Mouse (Mus musculus): Measurements from ENCODE around the gene B230217C12Rik. TPM values are rescaled to one million over a fixed set of nuclear protein-coding genes. Genes with fewer than 3 reads are reported as not detected.

The B230217C12Rik gene
- polyA plus RNA-seq, 1 experiment from 2014 or later = 15.0 TPM

GRCm38 (mm10) chr11:97825971-97826370 lies 14.6 kb upstream of the B230217C12Rik start:
- peaks cover 2% of the 10 kb centered on the region; the same call in 1 of the 2 replicates for H3K36me3 ChIP-seq (ENCODE audit: control insufficient read depth, insufficient read depth, low read length)
- H3K9ac ChIP-seq (ENCODE audit: low read length) = no peak overlapping the region
- H3K27ac ChIP-seq (ENCODE audit: low read depth, low read length) = no peak overlapping the region
- 90% methylated on average over 9 of the region's 9 CpGs for WGBS
- H3K27me3 ChIP-seq (ENCODE audit: control insufficient read depth, insufficient read depth, low read length) = no peaks in the 10 kb centered on the region
- H3K4me1 ChIP-seq (ENCODE audit: control insufficient read depth, insufficient read depth, low read length) = no peaks in the 10 kb centered on the region
- H3K4me3 ChIP-seq (ENCODE audit: low read depth, low read length) = no peak overlapping the region
- no peak overlapping the region for H3K4me2 ChIP-seq (ENCODE audit: low read depth)
- ATAC-seq (ENCODE audit: insufficient read depth, low FRiP score, low TSS enrichment) (no peak), DNase-seq (ENCODE audit: low spot score) (no peak)
- no peaks in the 10 kb centered on the region for H3K9me3 ChIP-seq (ENCODE audit: control insufficient read depth, low read length)

GRCm38 (mm10) chr11:97826414-97826813 lies 14.2 kb upstream of the B230217C12Rik start:
- WGBS = 75% methylated on average over 7 of the region's 7 CpGs
- H3K36me3 ChIP-seq (ENCODE audit: control insufficient read depth, insufficient read depth, low read length) = peaks cover 2% of the 10 kb centered on the region; the same call in 1 of the 2 replicates
- no peaks in the 10 kb centered on the region for H3K27me3 ChIP-seq (ENCODE audit: control insufficient read depth, insufficient read depth, low read length)
- no peak overlapping the region for H3K4me2 ChIP-seq (ENCODE audit: low read depth)
- ATAC-seq (ENCODE audit: insufficient read depth, low FRiP score, low TSS enrichment) (no peak), DNase-seq (ENCODE audit: low spot score) (no peak)
- H3K4me3 ChIP-seq (ENCODE audit: low read depth, low read length) = no peak overlapping the region
- H3K9me3 ChIP-seq (ENCODE audit: control insufficient read depth, low read length) = no peaks in the 10 kb centered on the region
- no peak overlapping the region for H3K9ac ChIP-seq (ENCODE audit: low read length)
- H3K27ac ChIP-seq (ENCODE audit: low read depth, low read length) = no peak overlapping the region
- H3K4me1 ChIP-seq (ENCODE audit: control insufficient read depth, insufficient read depth, low read length) = no peaks in the 10 kb centered on the region

- DNase-seq (ENCODE audit: low spot score) = no peak
- ATAC-seq (ENCODE audit: insufficient read depth, low FRiP score, low TSS enrichment) = no peak
- Histone ChIP-seq H3K9ac (ENCODE audit: low read length) (no peak overlapping the region), H3K27ac (ENCODE audit: low read depth, low read length) (no peak overlapping the region), H3K9me3 (ENCODE audit: control insufficient read depth, low read length) (no peaks in the 10 kb centered on the region), H3K4me3 (ENCODE audit: low read depth, low read length) (no peak overlapping the region), H3K27me3 (ENCODE audit: control insufficient read depth, insufficient read depth, low read length) (no peaks in the 10 kb centered on the region), H3K4me2 (ENCODE audit: low read depth) (no peak overlapping the region), H3K4me1 (ENCODE audit: control insufficient read depth, insufficient read depth, low read length) (no peaks in the 10 kb centered on the region), H3K36me3 (ENCODE audit: control insufficient read depth, insufficient read depth, low read length) (peaks cover 2% of the 10 kb centered on the region; the same call in 1 of the 2 replicates)
- WGBS = 81% methylated on average over 6 of the region's 6 CpGs
Measured at GRCm38 (mm10) chr11:97827654-97828053, 12.9 kb upstream of the B230217C12Rik start.

- no peaks in the 10 kb centered on the region for H3K4me1 ChIP-seq (ENCODE audit: control insufficient read depth, insufficient read depth, low read length)
- no peak overlapping the region for H3K9ac ChIP-seq (ENCODE audit: low read length)
- H3K4me3 ChIP-seq (ENCODE audit: low read depth, low read length) = no peak overlapping the region
- WGBS = 95% methylated on average over 7 of the region's 7 CpGs
- no peak overlapping the region for H3K4me2 ChIP-seq (ENCODE audit: low read depth)
- H3K27me3 ChIP-seq (ENCODE audit: control insufficient read depth, insufficient read depth, low read length) = no peaks in the 10 kb centered on the region
- H3K9me3 ChIP-seq (ENCODE audit: control insufficient read depth, low read length) = no peaks in the 10 kb centered on the region
- no peak for DNase-seq (ENCODE audit: low spot score)
- peaks cover 6% of the 10 kb centered on the region for H3K36me3 ChIP-seq (ENCODE audit: control insufficient read depth, insufficient read depth, low read length)
- ATAC-seq (ENCODE audit: insufficient read depth, low FRiP score, low TSS enrichment) = no peak
- H3K27ac ChIP-seq (ENCODE audit: low read depth, low read length) = no peak overlapping the region
Measured at GRCm38 (mm10) chr11:97829365-97829764, 11.2 kb upstream of the B230217C12Rik start.

GRCm38 (mm10) chr11:97829913-97830476 lies 10.6 kb upstream of the B230217C12Rik start:
- no peaks in the 10 kb centered on the region for H3K4me1 ChIP-seq (ENCODE audit: control insufficient read depth, insufficient read depth, low read length)

GRCm38 (mm10) chr11:97830501-97830900 lies 10.1 kb upstream of the B230217C12Rik start:
- peaks cover 6% of the 10 kb centered on the region for H3K36me3 ChIP-seq (ENCODE audit: control insufficient read depth, insufficient read depth, low read length)
- H3K4me1 ChIP-seq (ENCODE audit: control insufficient read depth, insufficient read depth, low read length) = no peaks in the 10 kb centered on the region
- no peak for ATAC-seq (ENCODE audit: insufficient read depth, low FRiP score, low TSS enrichment)

More at GRCm38 (mm10) chr11:97829913-97830476, 10.6 kb upstream of the B230217C12Rik start:
- Histone ChIP-seq H3K9ac (ENCODE audit: low read length) (no peak overlapping the region), H3K9me3 (ENCODE audit: control insufficient read depth, low read length) (no peaks in the 10 kb centered on the region), H3K4me3 (ENCODE audit: low read depth, low read length) (no peak overlapping the region), H3K27ac (ENCODE audit: low read depth, low read length) (no peak overlapping the region), H3K36me3 (ENCODE audit: control insufficient read depth, insufficient read depth, low read length) (peaks cover 7% of the 10 kb centered on the region), H3K27me3 (ENCODE audit: control insufficient read depth, insufficient read depth, low read length) (no peaks in the 10 kb centered on the region), H3K4me2 (ENCODE audit: low read depth) (no peak overlapping the region)
- DNase-seq (ENCODE audit: low spot score) = no peak
- ATAC-seq (ENCODE audit: insufficient read depth, low FRiP score, low TSS enrichment) = no peak
- WGBS = 81% methylated on average over 12 of the region's 12 CpGs

GRCm38 (mm10) chr11:97832001-97832400 lies 8.6 kb upstream of the B230217C12Rik start:
- Histone ChIP-seq H3K9me3 (ENCODE audit: control insufficient read depth, low read length) (no peaks in the 10 kb centered on the region), H3K36me3 (ENCODE audit: control insufficient read depth, insufficient read depth, low read length) (peaks cover 10% of the 10 kb centered on the region), H3K4me1 (ENCODE audit: control insufficient read depth, insufficient read depth, low read length) (no peaks in the 10 kb centered on the region), H3K4me3 (ENCODE audit: low read depth, low read length) (no peak overlapping the region), H3K27me3 (ENCODE audit: control insufficient read depth, insufficient read depth, low read length) (no peaks in the 10 kb centered on the region), H3K27ac (ENCODE audit: low read depth, low read length) (no peak overlapping the region), H3K4me2 (ENCODE audit: low read depth) (no peak overlapping the region), H3K9ac (ENCODE audit: low read length) (no peak overlapping the region)
- ATAC-seq (ENCODE audit: insufficient read depth, low FRiP score, low TSS enrichment) (no peak), DNase-seq (ENCODE audit: low spot score) (no peak)
- WGBS = 84% methylated on average over 11 of the region's 11 CpGs

More at GRCm38 (mm10) chr11:97830501-97830900, 10.1 kb upstream of the B230217C12Rik start:
- Histone ChIP-seq H3K4me3 (ENCODE audit: low read depth, low read length) (no peak overlapping the region), H3K4me2 (ENCODE audit: low read depth) (no peak overlapping the region), H3K27me3 (ENCODE audit: control insufficient read depth, insufficient read depth, low read length) (no peaks in the 10 kb centered on the region), H3K9me3 (ENCODE audit: control insufficient read depth, low read length) (no peaks in the 10 kb centered on the region), H3K27ac (ENCODE audit: low read depth, low read length) (no peak overlapping the region), H3K9ac (ENCODE audit: low read length) (no peak overlapping the region)
- WGBS = 84% methylated on average over 6 of the region's 6 CpGs
- no peak for DNase-seq (ENCODE audit: low spot score)

- H3K9me3 ChIP-seq (ENCODE audit: control insufficient read depth, low read length) = no peaks in the 10 kb centered on the region
- H3K27ac ChIP-seq (ENCODE audit: low read depth, low read length) = no peak overlapping the region
- H3K4me1 ChIP-seq (ENCODE audit: control insufficient read depth, insufficient read depth, low read length) = no peaks in the 10 kb centered on the region
- WGBS = 83% methylated on average over 15 of the region's 15 CpGs
- H3K4me3 ChIP-seq (ENCODE audit: low read depth, low read length) = no peak overlapping the region
- H3K27me3 ChIP-seq (ENCODE audit: control insufficient read depth, insufficient read depth, low read length) = no peaks in the 10 kb centered on the region
- peaks cover 12% of the 10 kb centered on the region for H3K36me3 ChIP-seq (ENCODE audit: control insufficient read depth, insufficient read depth, low read length)
- H3K9ac ChIP-seq (ENCODE audit: low read length) = no peak overlapping the region
- DNase-seq (ENCODE audit: low spot score) (no peak), ATAC-seq (ENCODE audit: insufficient read depth, low FRiP score, low TSS enrichment) (no peak)
- no peak overlapping the region for H3K4me2 ChIP-seq (ENCODE audit: low read depth)
Measured at GRCm38 (mm10) chr11:97833352-97833751, 7.2 kb upstream of the B230217C12Rik start.

- 62% methylated on average over 8 of the region's 8 CpGs for WGBS
- ATAC-seq (ENCODE audit: insufficient read depth, low FRiP score, low TSS enrichment) (no peak), DNase-seq (ENCODE audit: low spot score) (no peak)
- peaks cover 12% of the 10 kb centered on the region for H3K36me3 ChIP-seq (ENCODE audit: control insufficient read depth, insufficient read depth, low read length)
- 0 out of 2 replicates have a peak, but pooled peaks cover 2% of the 10 kb centered on the region for H3K4me1 ChIP-seq (ENCODE audit: control insufficient read depth, insufficient read depth, low read length)
- no peak overlapping the region for H3K4me3 ChIP-seq (ENCODE audit: low read depth, low read length)
- H3K27me3 ChIP-seq (ENCODE audit: control insufficient read depth, insufficient read depth, low read length) = no peaks in the 10 kb centered on the region
- H3K4me2 ChIP-seq (ENCODE audit: low read depth) = no peak overlapping the region
- no peak overlapping the region for H3K9ac ChIP-seq (ENCODE audit: low read length)
- H3K9me3 ChIP-seq (ENCODE audit: control insufficient read depth, low read length) = no peaks in the 10 kb centered on the region
- H3K27ac ChIP-seq (ENCODE audit: low read depth, low read length) = no peak overlapping the region
Measured at GRCm38 (mm10) chr11:97836541-97836940, 4.0 kb upstream of the B230217C12Rik start.
